Mouse (Mus musculus) olfactory bulb, adult 2 months (tissue): Measurements from ENCODE around the gene Man2b1.

Experiments
- CTCF ChIP-seq: fragments of 200-500 bp; IDR thresholded peaks from 2 replicates; pipeline ENCODE4 v1.5.1; 2012; ENCODE audit warnings: low read depth, mild to moderate bottlenecking, low read length, moderate library complexity; ENCODE audit not compliant: insufficient read depth
- POLR2A ChIP-seq: fragments of 200-500 bp; IDR thresholded peaks from 2 replicates; pipeline ENCODE4 v1.6.1; 2012; ENCODE audit warnings: mild to moderate bottlenecking, low read depth, low read length, moderate library complexity; ENCODE audit not compliant: insufficient read depth

DNA sequence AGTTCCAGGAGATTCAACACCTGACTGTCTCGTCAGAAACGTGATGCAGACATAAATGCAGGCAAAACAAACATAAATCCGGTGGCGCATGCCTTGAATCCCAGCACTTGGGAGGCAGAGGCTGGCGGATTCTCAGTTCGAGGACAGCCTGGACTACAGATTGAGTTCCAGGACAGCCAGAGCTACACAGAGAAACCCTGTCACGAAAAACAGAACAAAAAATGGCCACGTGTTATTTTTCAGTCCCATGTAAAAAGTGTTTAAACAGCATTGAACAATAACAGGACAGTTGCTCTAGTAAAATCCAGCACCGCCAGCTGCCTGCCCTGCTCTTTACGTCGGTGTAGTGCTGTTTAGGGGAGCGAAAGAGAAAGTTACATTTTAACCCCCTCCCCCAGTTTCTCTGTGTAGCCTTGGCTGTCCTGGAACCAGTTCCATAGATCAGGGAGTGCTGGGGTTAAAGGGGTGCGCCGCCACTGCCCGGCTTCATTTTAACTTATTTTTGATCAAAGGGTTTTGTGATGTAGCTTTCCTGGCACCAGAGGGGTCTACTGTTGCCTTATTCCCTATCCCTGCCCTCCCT, 47.3 kb upstream of the Man2b1 start:
- no peak for TF ChIP-seq CTCF
- TF ChIP-seq POLR2A = no peak
